Mouse (Mus musculus) bone marrow macrophage, adult 2 months (primary cell): ENCODE results near the gene Erc2.

Experiments
- CTCF ChIP-seq: IDR thresholded peaks from 2 replicates; pipeline ENCODE4 v1.5.1; 2012; ENCODE audit warnings: low read depth, mild to moderate bottlenecking, low read length, moderate library complexity
- POLR2A ChIP-seq: IDR thresholded peaks from 2 replicates; pipeline ENCODE4 v1.6.1; 2012; ENCODE audit warnings: mild to moderate bottlenecking, low read depth, low read length, borderline replicate concordance

GRCm38 (mm10) chr14:28051646-28052045 lies 429.4 kb downstream of the Erc2 start:
- no peak for TF ChIP-seq POLR2A
- no peak for TF ChIP-seq CTCF
